Mouse (Mus musculus): ENCODE measurements around the gene Map3k5. TPM values are rescaled to one million over a fixed set of nuclear protein-coding genes. Genes with fewer than 3 reads are reported as not detected.

Map3k5 gene
- polyA plus RNA-seq, 1 experiment from 2014 or later, result 3.1 TPM

DNA sequence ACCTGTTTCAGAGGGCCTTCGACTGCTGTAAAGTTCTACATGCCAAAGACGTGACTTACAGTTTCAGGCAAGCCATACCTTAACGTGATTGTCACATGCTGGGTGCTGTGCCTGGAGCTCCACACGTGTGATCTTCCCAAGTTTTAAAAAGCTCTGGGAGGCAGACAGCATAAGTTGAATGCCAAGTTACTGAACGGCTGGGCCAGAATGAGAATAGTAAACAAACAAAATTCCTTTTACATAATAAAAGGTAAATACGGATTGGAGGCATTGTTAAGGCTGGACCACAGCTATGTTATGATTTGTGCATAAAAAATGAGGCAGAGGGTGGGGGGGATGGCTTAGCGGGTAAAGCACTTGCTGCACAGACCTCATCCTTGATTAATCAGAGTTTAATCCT, 11.4 kb downstream of the Map3k5 start:
- DNase-seq (ENCODE audit: low spot score) (no peak), ATAC-seq (no peak)
- WGBS, result 49% methylated on average over 7 of the region's 7 CpGs
- H3K9ac ChIP-seq (replicated peaks; ENCODE audit: low read depth), result no peak overlapping the region
- H3K27ac ChIP-seq (ENCODE audit: low read length), result no peak overlapping the region
- no peaks in the 10 kb centered on the region for H3K4me1 ChIP-seq (ENCODE audit: insufficient read depth, low read depth, low read length)
- TF ChIP-seq CTCF (IDR thresholded peaks at IDR 0.05), result no peak
- no peak for TF ChIP-seq EP300 (IDR thresholded peaks at IDR 0.05)
- H3K4me2 ChIP-seq (replicated peaks; ENCODE audit: low read depth, low read length), result no peak overlapping the region
- H3K27me3 ChIP-seq (replicated peaks; ENCODE audit: insufficient read depth, low read length), result no peaks in the 10 kb centered on the region
- H3K4me3 ChIP-seq (ENCODE audit: low read depth, low read length), result no peak overlapping the region
- H3K36me3 ChIP-seq (ENCODE audit: insufficient read depth, low read length), result no peaks in the 10 kb centered on the region
- no peaks in the 10 kb centered on the region for H3K9me3 ChIP-seq (ENCODE audit: low read length)

- Histone ChIP-seq H3K9me3 (ENCODE audit: low read length) (no peaks in the 10 kb centered on the region), H3K27me3 (replicated peaks; ENCODE audit: insufficient read depth, low read length) (no peaks in the 10 kb centered on the region), H3K9ac (replicated peaks; ENCODE audit: low read depth) (no peak overlapping the region), H3K4me1 (ENCODE audit: insufficient read depth, low read depth, low read length) (no peaks in the 10 kb centered on the region), H3K4me3 (ENCODE audit: low read depth, low read length) (no peak overlapping the region), H3K4me2 (replicated peaks; ENCODE audit: low read depth, low read length) (no peak overlapping the region), H3K27ac (ENCODE audit: low read length) (no peak overlapping the region), H3K36me3 (ENCODE audit: insufficient read depth, low read length) (no peaks in the 10 kb centered on the region)
- 82% methylated on average over 6 of the region's 6 CpGs for WGBS
- no peak for TF ChIP-seq EP300 (IDR thresholded peaks at IDR 0.05)
- TF ChIP-seq CTCF (IDR thresholded peaks at IDR 0.05), result no peak
- ATAC-seq (no peak), DNase-seq (ENCODE audit: low spot score) (no peak)
Measured at GRCm38 (mm10) chr10:19946644-19947043, 12.4 kb downstream of the Map3k5 start.

DNA sequence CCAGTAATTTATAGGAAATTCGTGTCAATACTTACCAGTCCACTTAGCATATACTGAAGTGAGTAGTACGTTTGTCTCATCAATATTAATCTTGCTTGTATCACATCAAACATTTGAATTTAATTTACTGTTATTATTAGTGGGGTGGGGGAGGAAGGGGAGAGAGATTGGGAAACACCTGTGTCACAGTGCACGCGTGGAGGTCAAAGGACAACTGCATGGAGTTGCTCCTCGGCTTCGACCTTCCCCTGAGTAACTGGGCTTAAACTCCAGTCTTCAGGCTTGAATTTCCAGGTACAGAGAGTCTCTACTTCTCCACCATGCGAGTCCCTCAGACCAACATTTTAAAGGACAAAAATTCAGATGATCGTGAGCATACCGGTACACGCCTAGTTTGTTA, 13.2 kb downstream of the Map3k5 start:
- Histone ChIP-seq H3K27ac (ENCODE audit: low read length) (no peak overlapping the region), H3K27me3 (replicated peaks; ENCODE audit: insufficient read depth, low read length) (no peaks in the 10 kb centered on the region), H3K4me2 (replicated peaks; ENCODE audit: low read depth, low read length) (no peak overlapping the region), H3K9ac (replicated peaks; ENCODE audit: low read depth) (no peak overlapping the region), H3K4me3 (ENCODE audit: low read depth, low read length) (no peak overlapping the region), H3K36me3 (ENCODE audit: insufficient read depth, low read length) (no peaks in the 10 kb centered on the region), H3K9me3 (ENCODE audit: low read length) (no peaks in the 10 kb centered on the region), H3K4me1 (ENCODE audit: insufficient read depth, low read depth, low read length) (no peaks in the 10 kb centered on the region)
- TF ChIP-seq EP300 (IDR thresholded peaks at IDR 0.05), result no peak
- TF ChIP-seq CTCF (IDR thresholded peaks at IDR 0.05), result no peak
- DNase-seq (ENCODE audit: low spot score), result no peak
- ATAC-seq, result no peak
- 85% methylated on average over 10 of the region's 10 CpGs for WGBS

DNA sequence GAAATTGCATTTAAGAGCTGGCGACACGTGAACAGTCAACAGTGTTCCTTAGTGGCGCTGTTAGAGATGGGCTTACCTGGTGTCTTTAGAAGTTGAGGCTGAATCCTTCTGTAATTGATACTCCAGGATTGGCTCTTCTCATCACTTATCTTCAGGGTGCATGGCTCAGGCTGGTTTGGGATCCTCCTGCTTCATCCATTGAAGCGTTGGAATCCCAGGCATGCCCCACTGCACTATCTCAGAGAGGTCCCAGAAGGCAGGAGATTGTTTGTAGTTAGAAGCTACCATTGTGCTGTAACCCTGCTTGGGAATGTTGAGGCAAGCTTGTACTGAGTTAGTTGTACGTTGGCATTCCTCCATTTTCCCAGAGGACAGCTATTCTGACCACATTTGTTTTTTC, 13.6 kb downstream of the Map3k5 start:
- no peak for TF ChIP-seq CTCF (IDR thresholded peaks at IDR 0.05)
- no peak for TF ChIP-seq EP300 (IDR thresholded peaks at IDR 0.05)
- Histone ChIP-seq H3K36me3 (ENCODE audit: insufficient read depth, low read length) (no peaks in the 10 kb centered on the region), H3K4me2 (replicated peaks; ENCODE audit: low read depth, low read length) (no peak overlapping the region), H3K9me3 (ENCODE audit: low read length) (no peaks in the 10 kb centered on the region), H3K27ac (ENCODE audit: low read length) (no peak overlapping the region), H3K27me3 (replicated peaks; ENCODE audit: insufficient read depth, low read length) (no peaks in the 10 kb centered on the region), H3K4me1 (ENCODE audit: insufficient read depth, low read depth, low read length) (no peaks in the 10 kb centered on the region; the same call in 1 of the 2 replicates), H3K4me3 (ENCODE audit: low read depth, low read length) (no peak overlapping the region), H3K9ac (replicated peaks; ENCODE audit: low read depth) (no peak overlapping the region)
- WGBS, result 90% methylated on average over 5 of the region's 5 CpGs
- DNase-seq (ENCODE audit: low spot score) (no peak), ATAC-seq (no peak)

GRCm38 (mm10) chr10:19948381-19948780, 14.1 kb downstream of the Map3k5 start:
- ATAC-seq, result no peak
- H3K36me3 ChIP-seq (ENCODE audit: insufficient read depth, low read length), result no peaks in the 10 kb centered on the region
- TF ChIP-seq EP300 (IDR thresholded peaks at IDR 0.05) (no peak), CTCF (IDR thresholded peaks at IDR 0.05) (no peak)

DNA sequence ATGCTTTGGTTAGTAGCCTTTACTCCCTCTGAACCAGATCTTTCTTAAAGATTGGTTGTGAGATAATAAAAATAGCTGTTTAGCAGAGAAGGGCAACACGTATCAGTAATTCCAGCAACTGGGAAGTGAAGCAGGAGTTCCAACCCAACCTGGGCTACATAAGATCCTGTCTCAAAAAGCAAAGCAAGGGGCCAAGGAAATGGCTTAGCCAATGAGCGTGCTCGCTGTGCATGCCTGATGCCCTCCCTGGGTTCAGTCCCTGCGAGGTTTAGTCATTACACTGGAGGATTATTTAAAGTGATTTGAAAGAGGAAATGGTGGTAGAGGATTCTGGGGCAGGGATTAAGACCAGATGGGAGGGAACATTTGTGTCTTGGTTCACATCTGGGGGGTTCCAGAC, 14.8 kb downstream of the Map3k5 start:
- TF ChIP-seq CTCF (IDR thresholded peaks at IDR 0.05) (no peak), EP300 (IDR thresholded peaks at IDR 0.05) (no peak)
- H3K4me3 ChIP-seq (ENCODE audit: low read depth, low read length), result no peak overlapping the region
- no peak for ATAC-seq

More at GRCm38 (mm10) chr10:19948381-19948780, 14.1 kb downstream of the Map3k5 start:
- WGBS, result 82% methylated on average over 11 of the region's 11 CpGs
- H3K9ac ChIP-seq (replicated peaks; ENCODE audit: low read depth), result no peak overlapping the region
- H3K27me3 ChIP-seq (replicated peaks; ENCODE audit: insufficient read depth, low read length), result no peaks in the 10 kb centered on the region
- no peak overlapping the region for H3K27ac ChIP-seq (ENCODE audit: low read length)
- no peaks in the 10 kb centered on the region; the same call in 1 of the 2 replicates for H3K4me1 ChIP-seq (ENCODE audit: insufficient read depth, low read depth, low read length)
- DNase-seq (ENCODE audit: low spot score), result no peak
- H3K4me3 ChIP-seq (ENCODE audit: low read depth, low read length), result no peak overlapping the region
- no peaks in the 10 kb centered on the region for H3K9me3 ChIP-seq (ENCODE audit: low read length)
- H3K4me2 ChIP-seq (replicated peaks; ENCODE audit: low read depth, low read length), result no peak overlapping the region

More for the DNA sequence above, 14.8 kb downstream of the Map3k5 start:
- H3K27me3 ChIP-seq (replicated peaks; ENCODE audit: insufficient read depth, low read length), result no peaks in the 10 kb centered on the region
- H3K27ac ChIP-seq (ENCODE audit: low read length), result no peak overlapping the region
- no peaks in the 10 kb centered on the region; the same call in 1 of the 2 replicates for H3K4me1 ChIP-seq (ENCODE audit: insufficient read depth, low read depth, low read length)
- no peaks in the 10 kb centered on the region for H3K36me3 ChIP-seq (ENCODE audit: insufficient read depth, low read length)
- 87% methylated on average over 4 of the region's 4 CpGs for WGBS
- H3K4me2 ChIP-seq (replicated peaks; ENCODE audit: low read depth, low read length), result no peak overlapping the region
- H3K9ac ChIP-seq (replicated peaks; ENCODE audit: low read depth), result no peak overlapping the region
- no peaks in the 10 kb centered on the region for H3K9me3 ChIP-seq (ENCODE audit: low read length)
- no peak for DNase-seq (ENCODE audit: low spot score)
